In the genomic region with DNA sequence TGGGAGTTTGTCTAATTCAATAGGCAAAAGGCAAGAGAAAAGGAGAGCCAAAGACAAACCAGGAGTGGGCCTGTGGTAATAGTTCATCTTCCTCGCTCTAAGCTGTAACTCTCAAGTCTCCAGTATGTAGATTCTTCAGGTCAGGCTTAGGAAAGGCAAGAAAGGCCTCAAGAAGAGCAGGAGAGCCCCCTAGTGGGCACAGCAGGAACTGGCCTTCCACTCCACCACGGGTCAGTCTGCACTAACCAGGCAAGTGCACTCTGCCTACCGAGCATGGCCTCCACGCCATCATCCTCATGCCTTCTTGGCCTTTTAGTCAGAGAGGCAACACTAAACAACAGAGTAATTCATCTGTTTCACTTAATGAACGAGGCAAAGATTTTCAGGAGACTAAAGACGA, we compare ENCODE assay signal across 7 mouse cellular contexts. TPM values are rescaled to one million over a fixed set of nuclear protein-coding genes. Genes with fewer than 3 reads are reported as not detected.
DNase-seq lines count a peak whose midpoint lies in the region; ATAC-seq and TF ChIP-seq lines count a peak whose summit lies in the region.

No protein-coding gene starts in this region.

- peak; percentile 99 for TF ChIP-seq CTCF in gastrocnemius, adult 2 months (IDR thresholded peaks at IDR 0.05)

- no peak overlapping the region for H3K4me3 ChIP-seq in gastrocnemius, adult 2 months
- H3K4me3 ChIP-seq in limb, embryonic 10.5 days: no peak overlapping the region
- H3K4me3 ChIP-seq in midbrain, embryonic 14.5 days (replicated peaks; ENCODE audit: low read depth, low read length): no peak overlapping the region

- intact Hi-C loops in gastrocnemius, adult 2 months (cut with DNase I): loop anchor here (2.0 kb wide), 2 partner anchors 32 to 54 kb away; no protein-coding TSS in a partner anchor

- no peaks in the 10 kb centered on the region for H3K9me3 ChIP-seq in limb, embryonic 10.5 days (replicated peaks)
- H3K9me3 ChIP-seq in midbrain, embryonic 14.5 days (ENCODE audit: control insufficient read depth, low read length): no peaks in the 10 kb centered on the region

- no peaks in the 10 kb centered on the region for H3K27me3 ChIP-seq in limb, embryonic 10.5 days (ENCODE audit: low read depth, poor library complexity, severe bottlenecking)
- no peaks in the 10 kb centered on the region for H3K27me3 ChIP-seq in midbrain, embryonic 14.5 days (ENCODE audit: control insufficient read depth, insufficient read depth, low read length)

- no peaks in the 10 kb centered on the region for H3K4me1 ChIP-seq in limb, embryonic 10.5 days
- H3K4me1 ChIP-seq in midbrain, embryonic 14.5 days (ENCODE audit: control insufficient read depth, insufficient read depth, low read length): no peaks in the 10 kb centered on the region

- H3K9ac ChIP-seq in midbrain, embryonic 14.5 days (replicated peaks; ENCODE audit: low read length): no peak overlapping the region

- 37% methylated on average over 6 of the region's 6 CpGs for WGBS in limb, embryonic 10.5 days
- WGBS in midbrain, embryonic 14.5 days: 34% methylated on average over 6 of the region's 6 CpGs

- no peak overlapping the region for H3K4me2 ChIP-seq in midbrain, embryonic 14.5 days (ENCODE audit: low read length)

- peaks cover 55% of the 10 kb centered on the region for H3K36me3 ChIP-seq in limb, embryonic 10.5 days
- peaks cover 74% of the 10 kb centered on the region for H3K36me3 ChIP-seq in midbrain, embryonic 14.5 days (ENCODE audit: control insufficient read depth, insufficient read depth, low read length)

- peak; percentile 89 for DNase-seq in adipocyte (ENCODE audit: low spot score)
- peak; percentile 82 to 89 for DNase-seq in cerebellum, postnatal 25 days
- DNase-seq in gastrocnemius, adult 2 months: peak; percentile 75
- DNase-seq in kidney, adult 11 months: peak; percentile 75
- DNase-seq in limb, embryonic 10.5 days (ENCODE audit: low spot score): peak; percentile 83
- DNase-seq in midbrain, embryonic 14.5 days: peak; percentile 89
- peak; percentile 66 for DNase-seq in spleen, adult 12 weeks (ENCODE audit: low spot score)

- ATAC-seq in midbrain, embryonic 14.5 days (ENCODE audit: low FRiP score, low TSS enrichment): peak; percentile 55; the same call in 1 of the 2 replicates

- no peak overlapping the region for H3K27ac ChIP-seq in gastrocnemius, adult 2 months
- no peak overlapping the region for H3K27ac ChIP-seq in limb, embryonic 10.5 days
- H3K27ac ChIP-seq in midbrain, embryonic 14.5 days (replicated peaks; ENCODE audit: low read depth, low read length): no peak overlapping the region

RNA-seq across cellular contexts. Expression of gene Rpia, which starts 23.3 kb away (rescaled TPM):
- total RNA-seq in gastrocnemius, adult 2 months (2021): 10 to 100 TPM; 17.3 to 18.1 TPM
- 2.2 and 2.3 TPM in 2 replicates for polyA plus RNA-seq in limb, embryonic 10.5 days (2016; fragmentation: Nextera tagmentation; extraction: Ambion mirVana)
- 3.2 and 4.5 TPM in 2 replicates for polyA plus RNA-seq in midbrain, embryonic 14.5 days (2014; fragmentation: Nextera tagmentation; extraction: Ambion mirVana)
